In genomic region chr4:152088133-152088532, GRCm38 (mm10) we compare ENCODE assay signal across 9 mouse cellular contexts. TPM values are rescaled to one million over a fixed set of nuclear protein-coding genes. Genes with fewer than 3 reads are reported as not detected.
DNase-seq lines count a peak whose midpoint lies in the region; ATAC-seq lines count a peak whose summit lies in the region.
"Had no signal": no experiment of that assay in that cellular context is flagged by ENCODE, and none has a peak within 500 bp of the region (broad histone marks: within the 10 kb centered on the region; RNA-seq: fewer than 3 reads in every experiment).

No protein-coding gene starts in this region.

- H3K9me3 ChIP-seq in forebrain, embryonic 10.5 days = no peaks in the 10 kb centered on the region
- no peaks in the 10 kb centered on the region for H3K9me3 ChIP-seq in kidney, embryonic 16.5 days (ENCODE audit: low read length)
- no peaks in the 10 kb centered on the region for H3K9me3 ChIP-seq in midbrain, embryonic 12.5 days

- ATAC-seq in kidney, embryonic 16.5 days (ENCODE audit: low FRiP score, low TSS enrichment) = no peak
- no peak for ATAC-seq in midbrain, embryonic 12.5 days (ENCODE audit: low FRiP score, low read depth)

- peak overlapping the region; percentile 83 for H3K4me2 ChIP-seq in kidney, embryonic 16.5 days (replicated peaks; ENCODE audit: low read depth, low read length)
- peak overlapping the region; percentile 81 for H3K4me2 ChIP-seq in midbrain, embryonic 12.5 days (replicated peaks)

- peak; percentile 60 to 65 for DNase-seq in lung, adult 18-20 months
- DNase-seq in lung, postnatal 14 days = no peak
- no peak for DNase-seq in forebrain, embryonic 10.5 days (ENCODE audit: extremely low spot score, low spot score)
- no peak for DNase-seq in ovary, adult 18-20 months (ENCODE audit: low spot score)
- no peak for DNase-seq in cerebellum, adult 11 months
- no peak for DNase-seq in urinary bladder, adult 2 months (ENCODE audit: low spot score)

- H3K27me3 ChIP-seq in forebrain, embryonic 10.5 days (ENCODE audit: poor library complexity, severe bottlenecking) = peaks cover 43% of the 10 kb centered on the region
- no peaks in the 10 kb centered on the region for H3K27me3 ChIP-seq in kidney, embryonic 16.5 days (ENCODE audit: insufficient read depth, low read length)
- peaks cover 34% of the 10 kb centered on the region for H3K27me3 ChIP-seq in midbrain, embryonic 12.5 days

- H3K27ac ChIP-seq in forebrain, embryonic 10.5 days = no peak overlapping the region
- H3K27ac ChIP-seq in kidney, embryonic 16.5 days (ENCODE audit: low read length) = no peak overlapping the region
- no peak overlapping the region for H3K27ac ChIP-seq in midbrain, embryonic 12.5 days (replicated peaks)
- H3K27ac ChIP-seq: macrophage had no signal

- 0 out of 2 replicates have a peak overlapping the region, but pooled peaks have one; percentile 89 for H3K9ac ChIP-seq in kidney, embryonic 16.5 days (replicated peaks; ENCODE audit: low read length)
- no peak overlapping the region for H3K9ac ChIP-seq in midbrain, embryonic 12.5 days (replicated peaks)

- H3K4me3 ChIP-seq in forebrain, embryonic 10.5 days = peak overlapping the region; percentile 86
- H3K4me3 ChIP-seq in kidney, embryonic 16.5 days (ENCODE audit: low read length) = peak overlapping the region; percentile 87; the same call in 1 of the 2 replicates
- peak overlapping the region; percentile 76; the same call in 1 of the 2 replicates for H3K4me3 ChIP-seq in midbrain, embryonic 12.5 days

- no peaks in the 10 kb centered on the region for H3K36me3 ChIP-seq in forebrain, embryonic 10.5 days (replicated peaks)
- no peaks in the 10 kb centered on the region for H3K36me3 ChIP-seq in kidney, embryonic 16.5 days (ENCODE audit: insufficient read depth, low read length)
- H3K36me3 ChIP-seq in midbrain, embryonic 12.5 days = no peaks in the 10 kb centered on the region

- peaks cover 38% of the 10 kb centered on the region for H3K4me1 ChIP-seq in forebrain, embryonic 10.5 days
- H3K4me1 ChIP-seq in kidney, embryonic 16.5 days (ENCODE audit: insufficient read depth, low read length) = peaks cover 28% of the 10 kb centered on the region
- peaks cover 19% of the 10 kb centered on the region for H3K4me1 ChIP-seq in midbrain, embryonic 12.5 days

- WGBS in forebrain, embryonic 10.5 days = 40% methylated on average over 4 of the region's 4 CpGs
- 40% methylated on average over 4 of the region's 4 CpGs for WGBS in kidney, embryonic 16.5 days
- 22% methylated on average over 4 of the region's 4 CpGs for WGBS in midbrain, embryonic 12.5 days

RNA-seq across cellular contexts. Expression of gene Plekhg5, which starts 15.8 kb away (rescaled TPM):
- 9.6 and 9.8 TPM in 2 replicates for polyA plus RNA-seq in forebrain, embryonic 10.5 days (2016; fragmentation: Nextera tagmentation; extraction: Ambion mirVana)
- polyA plus RNA-seq in kidney, embryonic 16.5 days (2015; fragmentation: Nextera tagmentation; extraction: Ambion mirVana) = 25.5 and 28.1 TPM in 2 replicates
- polyA plus RNA-seq in midbrain, embryonic 12.5 days (2016; fragmentation: Nextera tagmentation; extraction: Ambion mirVana) = 9.4 and 9.9 TPM in 2 replicates
- 13.2 and 14.6 TPM in 2 replicates for polyA plus RNA-seq in urinary bladder, adult 2 months (2012; rRNA removed)

RNA-seq across cellular contexts. Expression of gene Tnfrsf25, which starts 27.6 kb away (rescaled TPM):
- 0.72 and 0.96 TPM in 2 replicates for polyA plus RNA-seq in forebrain, embryonic 10.5 days (2016; fragmentation: Nextera tagmentation; extraction: Ambion mirVana)
- polyA plus RNA-seq in kidney, embryonic 16.5 days (2015; fragmentation: Nextera tagmentation; extraction: Ambion mirVana) = 1.9 and 3.0 TPM in 2 replicates
- polyA plus RNA-seq in midbrain, embryonic 12.5 days (2016; fragmentation: Nextera tagmentation; extraction: Ambion mirVana) = 0.73 and 0.83 TPM in 2 replicates
- 3.7 TPM in 2 replicates for polyA plus RNA-seq in urinary bladder, adult 2 months (2012; rRNA removed)

RNA-seq across cellular contexts. Expression of gene Nol9, which starts 49.0 kb away (rescaled TPM):
- polyA plus RNA-seq in forebrain, embryonic 10.5 days (2016; fragmentation: Nextera tagmentation; extraction: Ambion mirVana) = 42.0 and 43.0 TPM in 2 replicates
- polyA plus RNA-seq in kidney, embryonic 16.5 days (2015; fragmentation: Nextera tagmentation; extraction: Ambion mirVana) = 31.7 and 35.6 TPM in 2 replicates
- polyA plus RNA-seq in midbrain, embryonic 12.5 days (2016; fragmentation: Nextera tagmentation; extraction: Ambion mirVana) = 35.4 and 36.9 TPM in 2 replicates
- 11.3 and 13.0 TPM in 2 replicates for polyA plus RNA-seq in urinary bladder, adult 2 months (2012; rRNA removed)

RNA-seq across cellular contexts. Expression of gene Tas1r1, which starts 49.8 kb away (rescaled TPM):
- polyA plus RNA-seq in forebrain, embryonic 10.5 days (2016; fragmentation: Nextera tagmentation; extraction: Ambion mirVana) = 0.48 and 0.79 TPM in 2 replicates
- polyA plus RNA-seq in kidney, embryonic 16.5 days (2015; fragmentation: Nextera tagmentation; extraction: Ambion mirVana) = 0.50 and 0.63 TPM in 2 replicates
- 0.59 and 1.3 TPM in 2 replicates for polyA plus RNA-seq in midbrain, embryonic 12.5 days (2016; fragmentation: Nextera tagmentation; extraction: Ambion mirVana)
- 0.04 and 0.10 TPM in 2 replicates for polyA plus RNA-seq in urinary bladder, adult 2 months (2012; rRNA removed)
- polyA plus RNA-seq: macrophage had no signal

Comparison
In these comparisons a context has a peak if more than half of its experiments do, and no peak if none do; other contexts are left out.
1. DNase-seq: peak in lung, adult 18-20 months (2 of 2); none in lung, postnatal 14 days (single experiment), forebrain, embryonic 10.5 days (single experiment), ovary, adult 18-20 months (single experiment), cerebellum, adult 11 months (single experiment) and urinary bladder, adult 2 months (single experiment).
2. Peak in every context shown above with its lines, with median percentiles within 50 percentile points of each other: H3K4me3 ChIP-seq.